Mouse (Mus musculus) E14TG2a.4 (cell line): ENCODE measurements at regions not wholly inside any gene's neighbourhood (a gene's known extent, or its start where the extent isn't known, plus 50 kb on each side); places are given as distances from the start of the nearest gene placed in this dataset.

ENCODE experiments used
- CTCF ChIP-seq: conservative IDR thresholded peaks from 2 replicates; pipeline ENCODE4 v1.5.1; 2014; ENCODE audit warnings: low read length
- NANOG ChIP-seq: IDR thresholded peaks from 2 replicates; pipeline ENCODE4 v1.6.1; 2014; ENCODE audit warnings: borderline replicate concordance, low read length, mixed read lengths

GRCm38 (mm10) chr10:37760542-37761367, 622.0 kb upstream of the Marcks start:
- TF ChIP-seq NANOG: no peak
- TF ChIP-seq CTCF: no peak
